Mouse (Mus musculus) liver, adult 2 months (tissue): ENCODE measurements around the gene Nemp1. TPM values are rescaled to one million over a fixed set of nuclear protein-coding genes. Genes with fewer than 3 reads are reported as not detected.

Source experiments
- DNase-seq: peaks from one replicate; pipeline ENCODE4 v3.0.0-alpha.2; 2011; ENCODE audit warnings: low read depth, low spot score; ENCODE audit errors: extremely low read depth
- H3K27ac ChIP-seq: fragments of 200-500 bp; replicated peaks from 2 replicates; pipeline ENCODE4 v1.5.1; 2012; ENCODE audit warnings: low read depth, mild to moderate bottlenecking, control low read depth, inconsistent platforms, low read length; ENCODE audit not compliant: insufficient read depth
- H3K27me3 ChIP-seq: fragments of 200-500 bp; 2 replicates; pipeline ENCODE4 v1.6.1; 2012; ENCODE audit warnings: mild to moderate bottlenecking, moderate library complexity, low read length, inconsistent platforms; ENCODE audit not compliant: control insufficient read depth, insufficient read depth
- H3K36me3 ChIP-seq: fragments of 200-500 bp; 2 replicates; pipeline ENCODE4 v1.6.1; 2012; ENCODE audit warnings: low read length, inconsistent platforms; ENCODE audit not compliant: control insufficient read depth, insufficient read depth
- H3K4me1 ChIP-seq: fragments of 200-500 bp; 2 replicates; pipeline ENCODE4 v1.6.1; 2011; ENCODE audit warnings: low read length; ENCODE audit not compliant: control insufficient read depth, insufficient read depth
- H3K4me3 ChIP-seq: fragments of 200-500 bp; 2 replicates; pipeline ENCODE4 v1.5.1; 2011; ENCODE audit warnings: low read depth, mild to moderate bottlenecking, control low read depth, low read length, moderate library complexity; ENCODE audit not compliant: insufficient read depth
- H3K79me2 ChIP-seq: fragments of 200-500 bp; 2 replicates; pipeline ENCODE4 v1.6.1; 2012; ENCODE audit warnings: inconsistent platforms, mild to moderate bottlenecking, low read length, moderate library complexity; ENCODE audit not compliant: control insufficient read depth, insufficient read depth
- H3K9ac ChIP-seq: fragments of 200-500 bp; 2 replicates; pipeline ENCODE4 v1.6.1; 2012; ENCODE audit warnings: low read depth, mild to moderate bottlenecking, control low read depth, inconsistent platforms, low read length
- CTCF ChIP-seq: fragments of 200-500 bp; IDR thresholded peaks from 2 replicates; pipeline ENCODE4 v1.5.1; 2011; ENCODE audit warnings: low read depth, low read length, control low read depth
- POLR2A ChIP-seq: fragments of 200-500 bp; IDR thresholded peaks from 2 replicates; pipeline ENCODE4 v1.6.1; 2011; ENCODE audit warnings: low read length, control low read depth; ENCODE audit not compliant: insufficient read depth; ENCODE audit errors: extremely low read depth
- WGBS: fragments of 180-500 bp; shearing (Covaris S2); methylation state at CpG from one replicate; pipeline ENCODE4 v1.1.7; 2018; 5-methylcytosine and 5-hydroxymethylcytosine counted together
- polyA plus RNA-seq: library from polyadenylated mRNA; depleted of rRNA; stranded (reverse); fragments of >200 nt; gene quantifications from 2 replicates; pipeline ENCODE4 v1.2.3, GENCODE M21; 2012
- total RNA-seq: library from RNA; depleted of rRNA; stranded (reverse); fragments of >200 nt; gene quantifications from 2 replicates; pipeline ENCODE4 v1.2.3, GENCODE M21; 2014

Nemp1 gene
- total and polyA plus RNA-seq, 2 experiments = 2.0 to 5.5 TPM

DNA sequence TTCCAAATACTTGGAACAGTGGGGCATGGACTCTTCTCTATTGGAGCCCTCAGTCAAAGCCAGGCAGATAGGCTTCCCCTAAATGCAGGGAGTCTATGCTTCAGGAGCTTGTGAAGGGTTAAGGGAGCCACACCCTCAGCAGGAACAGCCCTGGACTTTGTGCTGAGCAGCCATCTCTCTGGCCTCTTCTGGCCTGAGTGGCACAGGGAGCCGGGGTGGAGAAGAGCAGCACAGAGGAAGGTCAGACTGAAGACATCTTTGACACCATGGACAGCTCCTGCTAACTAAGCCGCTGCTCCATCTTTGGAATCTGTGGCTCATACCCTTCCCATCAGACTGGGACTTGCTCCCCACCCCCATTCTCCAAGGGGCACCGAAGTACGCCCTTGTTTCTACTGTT, 36.6 kb downstream of the Nemp1 start:
- Histone ChIP-seq H3K27ac (no peak overlapping the region), H3K79me2 (no peaks in the 10 kb centered on the region), H3K27me3 (no peaks in the 10 kb centered on the region), H3K36me3 (no peaks in the 10 kb centered on the region), H3K4me3 (no peak overlapping the region), H3K4me1 (no peaks in the 10 kb centered on the region), H3K9ac (no peak overlapping the region)
- 46% methylated on average over 4 of the region's 4 CpGs for WGBS
- no peak for DNase-seq
- TF ChIP-seq POLR2A (no peak), CTCF (no peak)

DNA sequence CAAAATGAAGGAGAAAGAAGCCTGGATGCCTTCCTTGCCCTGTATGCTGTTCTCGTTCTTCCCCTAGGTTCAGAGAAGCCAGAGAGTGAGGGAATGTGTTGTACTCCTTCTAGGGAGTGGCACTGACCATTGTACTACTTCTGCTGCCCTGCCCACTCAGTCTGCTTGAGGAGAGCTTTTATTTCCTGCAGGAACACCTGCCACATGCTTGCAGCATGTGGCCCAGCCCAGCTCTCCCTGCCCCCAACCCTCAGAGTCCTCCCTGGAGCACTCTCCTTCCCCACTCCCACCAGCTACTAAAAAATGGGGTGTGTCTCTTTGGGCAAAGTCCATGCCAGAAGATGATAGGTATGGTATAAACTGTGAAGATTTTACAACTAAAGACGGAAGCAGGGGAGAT, 37.6 kb downstream of the Nemp1 start:
- H3K4me1 ChIP-seq = no peaks in the 10 kb centered on the region
- TF ChIP-seq POLR2A (no peak), CTCF (no peak)
- no peak overlapping the region for H3K27ac ChIP-seq
- H3K4me3 ChIP-seq = no peak overlapping the region
- no peak overlapping the region for H3K9ac ChIP-seq
- H3K79me2 ChIP-seq = no peaks in the 10 kb centered on the region
- no peak for DNase-seq
- no peaks in the 10 kb centered on the region for H3K36me3 ChIP-seq
- H3K27me3 ChIP-seq = no peaks in the 10 kb centered on the region
- WGBS = 42% methylated on average over 2 of the region's 2 CpGs

DNA sequence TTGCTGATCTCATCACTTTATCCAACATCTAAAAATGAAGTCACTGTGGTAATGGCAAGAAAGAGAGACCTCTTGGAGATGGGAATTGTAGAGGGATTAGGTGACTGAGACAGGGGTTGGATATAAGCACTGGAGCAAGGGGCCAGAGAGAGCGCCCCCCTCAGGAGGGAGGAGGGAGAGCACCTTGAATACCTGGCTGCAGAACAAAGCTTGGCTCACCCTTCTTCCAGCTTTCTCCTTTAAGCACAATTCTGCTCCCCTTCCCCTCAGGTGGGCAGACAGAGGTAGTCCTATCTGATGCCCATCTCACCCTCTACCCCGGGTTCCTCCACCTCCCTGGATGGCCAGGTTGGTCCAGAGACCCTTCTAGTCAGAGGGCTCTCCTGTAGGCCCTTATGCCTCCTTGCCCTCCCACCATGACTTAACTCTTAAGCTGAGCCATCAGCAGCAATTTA, 38.1 kb downstream of the Nemp1 start, which contains the start of gene Myo1a:
TSS of gene Myo1a (plus strand) at position 405 of the 455 bp plus-strand sequence.
- H3K4me3 ChIP-seq = no peak within 1 kb of the TSS
- H3K9ac ChIP-seq = no peak within 1 kb of the TSS
- H3K27me3 ChIP-seq = no peaks in the 10 kb centered on the region
- H3K79me2 ChIP-seq = no peaks in the 10 kb centered on the region
- 59% methylated on average over 2 of the region's 2 CpGs for WGBS
- DNase-seq = no peak
- TF ChIP-seq CTCF = 0 out of 2 replicates have a peak, but pooled peaks have one; percentile 4
- no peak for TF ChIP-seq POLR2A
- no peaks in the 10 kb centered on the region for H3K4me1 ChIP-seq
- H3K36me3 ChIP-seq = no peaks in the 10 kb centered on the region
- no peak within 1 kb of the TSS for H3K27ac ChIP-seq

DNA sequence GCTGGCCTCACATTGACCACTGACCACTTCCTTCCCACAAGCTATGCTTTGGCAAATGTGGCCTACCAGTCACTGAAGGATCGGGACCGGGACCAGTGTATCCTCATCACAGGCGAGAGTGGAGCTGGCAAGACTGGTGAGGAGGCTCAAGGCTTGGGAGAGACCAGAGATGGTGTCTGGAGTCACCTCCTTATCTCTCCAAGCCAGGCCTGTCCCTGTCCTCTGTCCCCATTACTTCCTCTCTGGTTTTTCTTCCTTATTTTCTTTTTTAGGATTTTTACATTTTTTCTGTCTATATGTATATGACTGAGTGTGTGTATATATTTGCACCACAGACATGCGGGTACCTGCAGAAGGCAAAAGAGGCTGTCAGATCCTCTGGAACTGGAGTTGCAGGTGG, 39.1 kb downstream of the Nemp1 start:
- WGBS = 88% methylated on average over 4 of the region's 4 CpGs
- Histone ChIP-seq H3K4me3 (no peak overlapping the region), H3K27ac (no peak overlapping the region), H3K79me2 (no peaks in the 10 kb centered on the region), H3K9ac (no peak overlapping the region), H3K36me3 (no peaks in the 10 kb centered on the region), H3K4me1 (no peaks in the 10 kb centered on the region), H3K27me3 (no peaks in the 10 kb centered on the region)
- TF ChIP-seq POLR2A = no peak
- TF ChIP-seq CTCF = no peak
- no peak for DNase-seq

DNA sequence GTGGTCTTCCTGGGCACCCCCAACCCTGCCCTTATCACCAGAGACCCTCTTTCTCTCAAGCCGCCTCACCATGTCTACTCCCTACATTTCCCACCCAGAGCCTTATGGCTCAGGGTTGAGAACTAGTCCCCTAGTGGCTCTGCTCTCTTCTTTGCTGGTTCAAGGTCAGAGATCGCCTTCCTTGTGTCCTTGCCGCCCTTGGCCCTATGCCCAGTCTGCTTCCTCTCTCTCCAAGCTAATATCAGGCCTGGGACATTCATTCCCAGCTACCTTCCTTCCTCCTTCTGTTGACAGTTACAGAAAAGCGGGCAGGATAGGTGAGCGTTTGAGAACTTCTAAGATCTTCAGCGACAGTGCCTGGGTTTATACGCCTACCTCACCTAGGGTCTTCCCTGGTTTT, 41.0 kb downstream of the Nemp1 start:
- peak; percentile 9 for DNase-seq
- no peaks in the 10 kb centered on the region for H3K79me2 ChIP-seq
- H3K4me1 ChIP-seq = no peaks in the 10 kb centered on the region
- TF ChIP-seq CTCF (no peak), POLR2A (no peak)
- no peaks in the 10 kb centered on the region for H3K36me3 ChIP-seq
- no peak overlapping the region for H3K27ac ChIP-seq
- H3K9ac ChIP-seq = no peak overlapping the region
- WGBS = 66% methylated on average over 7 of the region's 7 CpGs
- no peak overlapping the region for H3K4me3 ChIP-seq
- H3K27me3 ChIP-seq = no peaks in the 10 kb centered on the region

DNA sequence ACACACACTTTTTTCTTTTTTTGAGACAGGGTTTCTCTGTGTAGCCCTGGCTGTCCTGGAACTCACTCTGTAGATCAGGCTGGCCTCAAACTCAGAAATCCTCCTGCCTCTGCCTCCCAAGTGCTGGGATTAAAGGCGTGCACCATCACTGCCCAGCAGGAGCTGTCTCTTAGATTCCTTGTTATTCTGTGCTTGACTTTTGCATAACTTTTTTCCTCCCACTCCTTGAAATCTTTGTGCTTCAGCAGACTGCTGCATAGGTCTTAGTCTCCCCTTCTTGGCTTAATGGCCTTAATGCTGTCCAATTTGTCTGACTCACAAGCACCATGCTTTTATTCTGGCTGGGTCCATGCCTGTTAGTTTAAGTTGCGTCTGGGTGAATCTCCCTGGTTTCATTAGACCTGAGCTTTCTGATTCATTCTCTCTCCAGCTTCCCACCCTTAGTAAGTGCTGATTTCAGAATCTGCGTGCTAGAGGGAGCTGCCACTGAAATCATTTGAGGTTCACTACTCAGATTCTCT, 42.2 kb downstream of the Nemp1 start:
- 94% methylated on average over 3 of the region's 3 CpGs for WGBS
- H3K27me3 ChIP-seq = no peaks in the 10 kb centered on the region
- H3K27ac ChIP-seq = no peak overlapping the region
- H3K4me1 ChIP-seq = no peaks in the 10 kb centered on the region
- no peak for DNase-seq
- TF ChIP-seq CTCF (no peak), POLR2A (no peak)
- H3K4me3 ChIP-seq = no peak overlapping the region
- H3K9ac ChIP-seq = no peak overlapping the region
- no peaks in the 10 kb centered on the region for H3K79me2 ChIP-seq
- H3K36me3 ChIP-seq = no peaks in the 10 kb centered on the region
